Mouse (Mus musculus) liver, embryonic 14.5 days (tissue): ENCODE data around the gene Mip. TPM values are rescaled to one million over a fixed set of nuclear protein-coding genes. Genes with fewer than 3 reads are reported as not detected.

Source experiments
- ATAC-seq: fragments of 200-750 bp; cut with Nextera tagmentation; 2 replicates; pipeline ENCODE4 v1.8.0; 2017; ENCODE audit warnings: moderate number of reproducible peaks, mild to moderate bottlenecking, moderate library complexity; ENCODE audit not compliant: insufficient read depth
- DNase-seq, 3 experiments: peaks; one replicate each; pipeline ENCODE4 v3.0.0-alpha.2; 2012 to 2013; ENCODE audit warnings: low read depth in 3 of 3, low spot score in 3 of 3
- H3K27ac ChIP-seq: fragments of 300-500 bp; sonication (generic); 2 replicates; pipeline ENCODE4 v1.5.1; 2014; ENCODE audit warnings: moderate library complexity, mild to moderate bottlenecking, control low read depth, inconsistent platforms
- H3K27me3 ChIP-seq: fragments of 300-500 bp; sonication (generic); 2 replicates; pipeline ENCODE4 v1.6.1; 2014; ENCODE audit warnings: mild to moderate bottlenecking, low read length, moderate library complexity; ENCODE audit not compliant: control insufficient read depth, insufficient read depth
- H3K36me3 ChIP-seq: fragments of 300-500 bp; sonication (generic); replicated peaks from 2 replicates; pipeline ENCODE4 v1.6.1; 2014; ENCODE audit warnings: low read depth; ENCODE audit not compliant: control insufficient read depth, insufficient read depth
- H3K4me1 ChIP-seq, 2 experiments: fragments of 200-500 bp in 1 of 2; fragments of 300-500 bp in 1 of 2; sonication (generic) in 1 of 2; replicated peaks; 2 replicates each; pipeline ENCODE4 v1.6.1; 2012 to 2014; ENCODE audit warnings: antibody characterized with exemption in 1 of 2, inconsistent platforms in 1 of 2, low read length in 1 of 2; ENCODE audit not compliant: control insufficient read depth in 2 of 2, insufficient read depth in 2 of 2
- H3K4me2 ChIP-seq: fragments of 300-500 bp; sonication (generic); 2 replicates; pipeline ENCODE4 v1.6.1; 2014; ENCODE audit warnings: low read depth, mild to moderate bottlenecking, control low read depth, moderate library complexity
- H3K4me3 ChIP-seq, 2 experiments: fragments of 200-500 bp in 1 of 2; fragments of 300-500 bp in 1 of 2; sonication (generic) in 1 of 2; 2 replicates each; pipeline ENCODE4 v1.5.1; 2012 to 2014; ENCODE audit warnings: low read depth in 2 of 2, low read length in 2 of 2, mild to moderate bottlenecking in 2 of 2, control low read depth in 1 of 2, inconsistent platforms in 1 of 2, moderate library complexity in 1 of 2; ENCODE audit not compliant: insufficient read depth in 1 of 2
- H3K9ac ChIP-seq: fragments of 300-500 bp; sonication (generic); replicated peaks from 2 replicates; pipeline ENCODE4 v1.6.1; 2014; ENCODE audit warnings: mild to moderate bottlenecking, control low read depth, moderate library complexity
- H3K9me3 ChIP-seq: fragments of 300-500 bp; sonication (generic); 2 replicates; pipeline ENCODE4 v1.6.1; 2016; ENCODE audit warnings: low read length, mixed read lengths; ENCODE audit not compliant: control insufficient read depth
- CTCF ChIP-seq: IDR thresholded peaks from 2 replicates; pipeline ENCODE4 v1.5.1; 2016; ENCODE audit warnings: antibody characterized with exemption, low read depth, control low read depth
- EP300 ChIP-seq: IDR thresholded peaks from 2 replicates; pipeline ENCODE4 v1.6.1; 2016; ENCODE audit warnings: antibody characterized with exemption, low read depth
- WGBS: fragments of 180-500 bp; shearing (Covaris S2); extraction: QIAGEN DNeasy Blood & Tissue Kit; methylation state at CpG from one replicate; pipeline ENCODE4 v1.1.7; 2014; ENCODE audit not compliant: insufficient replicate concordance; 5-methylcytosine and 5-hydroxymethylcytosine counted together
- polyA plus RNA-seq, 2 experiments: library from polyadenylated mRNA; depleted of rRNA in 1 of 2; stranded (reverse) in 1 of 2; unstranded in 1 of 2; fragments of >200 nt; fragmentation: Nextera tagmentation in 1 of 2; extraction: Ambion mirVana in 1 of 2; gene quantifications; 2 replicates each; pipeline versions ENCODE4 v1.2.1 to v1.2.3; 2012 to 2014

The Mip gene
- polyA plus RNA-seq, 2 experiments = 0.02 TPM; not detected in 1

DNA sequence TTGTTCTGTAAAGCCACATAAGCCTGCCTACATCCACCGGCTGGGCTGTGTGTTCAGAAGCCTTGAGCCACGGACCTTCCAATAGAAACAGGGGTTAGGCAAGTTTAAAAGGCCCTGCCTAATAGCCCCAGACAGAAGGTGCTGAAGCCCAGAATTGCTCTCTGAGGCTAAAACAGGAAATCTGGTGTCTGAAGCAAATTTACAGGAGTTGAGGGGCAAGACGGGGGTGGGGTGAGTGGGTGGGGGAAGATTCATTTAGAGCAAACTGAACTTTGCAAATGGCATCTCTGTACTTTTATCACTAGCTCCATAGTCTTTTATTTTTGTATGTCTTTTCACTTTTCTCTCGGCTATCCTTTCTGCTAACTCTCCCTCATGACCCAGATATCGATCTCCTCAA, 5.5 kb downstream of the Mip start:
- peak overlapping the region; percentile 92 to 100 for H3K4me3 ChIP-seq
- WGBS = 8% methylated on average over 5 of the region's 5 CpGs
- no peak for TF ChIP-seq CTCF
- no peak for TF ChIP-seq EP300
- peak overlapping the region; percentile 98 for H3K9ac ChIP-seq
- ATAC-seq (no peak), DNase-seq (no peak)
- H3K27ac ChIP-seq = peak overlapping the region; percentile 94
- no peaks in the 10 kb centered on the region for H3K9me3 ChIP-seq
- H3K27me3 ChIP-seq = no peaks in the 10 kb centered on the region
- peaks cover 4 to 18% of the 10 kb centered on the region in 2 experiments for H3K4me1 ChIP-seq
- peak overlapping the region; percentile 98 for H3K4me2 ChIP-seq
- peaks cover 3% of the 10 kb centered on the region for H3K36me3 ChIP-seq

DNA sequence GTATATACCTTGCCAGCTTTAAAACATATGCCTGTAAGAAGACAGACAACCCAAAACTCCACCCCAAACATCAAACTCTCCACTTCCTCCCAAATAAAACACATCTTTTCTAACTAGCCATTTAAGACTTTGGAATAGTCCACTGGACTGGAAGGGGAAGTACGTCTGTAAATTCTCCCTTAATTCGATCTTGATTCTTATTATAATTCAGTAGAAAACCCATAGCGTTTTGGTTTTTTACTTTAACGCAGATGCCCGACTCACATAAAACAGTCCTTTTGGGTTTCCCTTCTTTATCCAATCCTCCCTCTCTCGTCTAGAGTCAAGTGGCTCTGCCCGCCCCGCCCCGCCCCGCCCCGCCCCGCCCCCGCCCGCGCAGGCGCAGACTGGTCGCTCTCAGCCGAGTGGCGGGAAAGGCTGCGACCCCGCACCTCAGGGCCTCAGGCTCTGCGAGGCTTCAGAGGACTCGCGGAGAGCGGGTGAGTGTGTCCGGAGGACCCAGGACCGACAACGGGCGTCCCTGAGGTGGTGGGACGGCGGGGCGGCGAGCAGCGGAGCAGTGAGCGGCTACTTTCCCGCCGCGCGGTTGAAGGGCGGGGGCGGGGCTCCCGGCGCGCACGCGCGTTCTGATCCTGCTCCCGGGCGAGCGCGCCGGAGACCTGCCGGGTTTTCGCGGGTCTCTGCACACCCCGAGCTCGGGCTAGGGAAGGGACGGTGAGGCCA, 6.2 kb downstream of the Mip start, which contains the start of gene Timeless:
Gene Timeless (plus strand): TSS at position 369 of the 723 bp plus-strand sequence.
- H3K9ac ChIP-seq = peak within 1 kb of the TSS; percentile 98
- peak within 1 kb of the TSS; percentile 94 for H3K27ac ChIP-seq
- H3K36me3 ChIP-seq = peaks cover 3% of the 10 kb centered on the region
- DNase-seq (peak; percentile 64 to 69 (median 64)), ATAC-seq (peak; percentile 91)
- peak within 1 kb of the TSS; percentile 92 to 100 for H3K4me3 ChIP-seq
- peaks cover 4 to 18% of the 10 kb centered on the region in 2 experiments for H3K4me1 ChIP-seq
- peak within 1 kb of the TSS; percentile 98 for H3K4me2 ChIP-seq
- no peaks in the 10 kb centered on the region for H3K9me3 ChIP-seq
- H3K27me3 ChIP-seq = no peaks in the 10 kb centered on the region
- TF ChIP-seq CTCF = no peak
- peak; percentile 33; the same call in 1 of the 2 replicates for TF ChIP-seq EP300
- under 1% methylated on average over 57 of the region's 58 CpGs for WGBS

DNA sequence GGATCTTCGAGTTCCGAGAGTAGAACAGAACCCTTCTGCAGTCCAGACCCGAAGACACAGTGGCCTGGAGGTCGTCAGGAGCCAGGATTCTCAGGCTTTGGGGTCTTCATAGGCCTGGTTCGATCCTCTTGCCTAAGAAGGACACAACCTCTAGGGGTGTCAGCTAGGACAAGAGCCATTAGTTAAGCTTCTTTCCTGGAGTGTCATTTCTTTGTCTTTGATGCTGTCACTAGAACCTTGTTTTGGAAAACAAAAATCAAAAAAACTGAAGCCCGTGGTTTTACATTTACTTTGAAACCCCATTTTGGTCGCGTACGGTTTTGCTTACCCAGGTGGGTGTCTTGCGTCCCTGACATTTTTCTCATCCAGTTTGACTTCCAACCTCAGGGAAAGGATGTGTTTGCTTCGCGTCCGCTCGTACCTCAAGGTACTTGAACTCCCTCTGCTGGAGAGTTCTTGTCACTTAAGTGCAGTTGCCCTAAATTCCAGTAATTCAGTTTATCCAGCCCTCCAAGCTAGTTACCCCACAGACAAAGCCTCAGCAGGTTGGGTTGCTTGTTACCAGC, 6.9 kb downstream of the Mip start:
- no peaks in the 10 kb centered on the region for H3K27me3 ChIP-seq
- H3K9me3 ChIP-seq = no peaks in the 10 kb centered on the region
- peak; percentile 58 for ATAC-seq
- peaks cover 3% of the 10 kb centered on the region for H3K36me3 ChIP-seq
- WGBS = under 1% methylated on average over 14 of the region's 14 CpGs
- H3K4me3 ChIP-seq = peak overlapping the region; percentile 92 to 100
- H3K27ac ChIP-seq = peak overlapping the region; percentile 94
- TF ChIP-seq EP300 = no peak
- TF ChIP-seq CTCF = peak; percentile 89
- H3K9ac ChIP-seq = peak overlapping the region; percentile 98
- peak; percentile 81 to 82 (median 82) for DNase-seq
- peaks cover 4 to 18% of the 10 kb centered on the region in 2 experiments for H3K4me1 ChIP-seq
- peak overlapping the region; percentile 98 for H3K4me2 ChIP-seq

DNA sequence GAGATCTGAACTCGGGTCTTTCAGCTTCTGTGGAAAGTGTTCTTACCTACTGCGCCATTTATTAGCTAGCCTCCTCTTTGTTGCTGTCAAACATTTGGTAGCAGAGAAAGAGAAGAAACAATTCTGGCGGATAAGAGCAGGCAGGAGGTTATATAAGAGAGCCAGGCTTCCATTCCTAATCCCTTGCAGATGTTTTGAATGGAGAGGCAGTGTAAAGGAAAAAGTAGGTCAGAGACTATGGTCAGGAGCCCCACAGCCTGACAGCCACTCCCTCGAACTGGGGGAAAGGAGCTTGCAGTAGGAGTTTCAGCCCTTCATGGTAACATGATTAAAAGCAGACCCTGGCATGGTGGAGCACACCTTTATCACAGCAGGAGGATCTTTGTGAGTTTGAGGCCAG, 10.7 kb downstream of the Mip start:
- no peak for TF ChIP-seq CTCF
- TF ChIP-seq EP300 = no peak
- H3K36me3 ChIP-seq = peaks cover 14% of the 10 kb centered on the region
- WGBS = 68% methylated on average over 4 of the region's 4 CpGs
- no peak overlapping the region for H3K9ac ChIP-seq
- no peak overlapping the region for H3K27ac ChIP-seq
- peaks cover 2 to 18% of the 10 kb centered on the region in 2 experiments; a peak in 3 of 4 replicates for H3K4me1 ChIP-seq
- no peaks in the 10 kb centered on the region for H3K27me3 ChIP-seq
- DNase-seq (no peak), ATAC-seq (no peak)
- no peak overlapping the region for H3K4me3 ChIP-seq
- no peaks in the 10 kb centered on the region for H3K9me3 ChIP-seq
- H3K4me2 ChIP-seq = no peak overlapping the region

DNA sequence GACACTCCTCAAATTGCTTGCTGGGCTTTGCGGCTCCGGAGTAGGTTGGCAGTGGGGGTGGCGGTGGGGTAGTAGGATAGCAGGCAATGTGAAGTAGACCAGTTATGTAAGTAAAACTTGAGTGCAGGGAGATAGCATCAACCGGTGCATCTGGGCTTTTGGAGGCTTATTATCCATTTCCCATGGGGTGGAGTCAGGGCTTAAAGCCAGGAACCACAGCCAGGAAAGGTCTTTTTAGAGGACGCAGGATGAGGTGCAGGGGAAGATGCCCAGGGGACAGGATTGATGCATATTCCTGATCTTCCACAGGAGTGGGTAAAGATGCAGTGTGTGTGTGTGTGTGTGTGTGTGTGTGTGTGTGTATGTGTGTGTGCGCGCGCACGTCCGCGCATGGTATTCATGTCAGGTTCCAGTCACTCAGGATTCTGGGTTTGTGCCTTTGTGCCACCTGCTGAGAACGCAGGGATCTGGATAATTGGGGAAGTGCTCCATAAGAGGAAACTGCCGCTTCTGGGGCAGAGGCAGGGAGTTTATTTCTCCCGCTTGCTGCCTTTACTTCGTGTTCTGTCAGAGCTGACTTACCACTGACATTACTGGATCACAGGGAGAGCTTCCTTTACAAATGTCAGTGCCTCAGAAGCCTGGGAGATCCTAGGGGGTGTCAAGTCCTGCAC, 12.3 kb downstream of the Mip start:
- no peak overlapping the region for H3K4me2 ChIP-seq
- DNase-seq (no peak), ATAC-seq (no peak)
- H3K9ac ChIP-seq = no peak overlapping the region
- no peak overlapping the region for H3K4me3 ChIP-seq
- TF ChIP-seq CTCF (no peak), EP300 (no peak)
- H3K9me3 ChIP-seq = no peaks in the 10 kb centered on the region
- no peaks in the 10 kb centered on the region for H3K27me3 ChIP-seq
- no peak overlapping the region for H3K27ac ChIP-seq
- WGBS = 72% methylated on average over 15 of the region's 15 CpGs
- peaks cover 27% of the 10 kb centered on the region for H3K36me3 ChIP-seq
- peaks cover 2 to 16% of the 10 kb centered on the region in 2 experiments; a peak in 3 of 4 replicates for H3K4me1 ChIP-seq
